32 mouse cellular contexts compared by ENCODE assay signal in genomic region chr1:114875791-114876190, GRCm38 (mm10).
"Had no signal": no experiment of that assay in that cellular context is flagged by ENCODE, and none has a peak within 500 bp of the region (broad histone marks: within the 10 kb centered on the region; RNA-seq: fewer than 3 reads in every experiment).

No protein-coding gene starts in this region.

- DNase-seq: left cerebral cortex, postnatal 4 days; liver; liver, embryonic 13.5 days; lung, adult 18-20 months; lung, adult 2 months; lung, embryonic 14.5 days; lung, postnatal 10 days; lung, postnatal 14 days; lung, postnatal 36 days; lung, postnatal 4 days; midbrain, embryonic 14.5 days had no signal

- H3K4me2 ChIP-seq: limb, embryonic 12.5 days; limb, embryonic 13.5 days; limb, embryonic 15.5 days; liver, embryonic 11.5 days; liver, embryonic 12.5 days; liver, embryonic 13.5 days; liver, embryonic 15.5 days; lung, embryonic 14.5 days; lung, embryonic 15.5 days; midbrain, embryonic 11.5 days; midbrain, embryonic 12.5 days; midbrain, embryonic 13.5 days; midbrain, embryonic 15.5 days; neural tube, embryonic 12.5 days had no signal

- ATAC-seq: liver, embryonic 12.5 days; lung, postnatal 0 days; midbrain, embryonic 13.5 days; midbrain, embryonic 15.5 days; midbrain, embryonic 16.5 days had no signal

- H3K36me3 ChIP-seq: limb, embryonic 10.5 days; limb, embryonic 12.5 days; limb, embryonic 13.5 days; limb, embryonic 15.5 days; liver, embryonic 12.5 days; liver, embryonic 13.5 days; liver, embryonic 15.5 days; lung, embryonic 15.5 days; midbrain, embryonic 10.5 days; midbrain, embryonic 12.5 days; midbrain, embryonic 13.5 days; midbrain, embryonic 15.5 days; neural tube, embryonic 12.5 days had no signal

- H3K27ac ChIP-seq: left cerebral cortex, adult 2 months; limb, embryonic 10.5 days; limb, embryonic 12.5 days; limb, embryonic 13.5 days; limb, embryonic 15.5 days; liver, embryonic 12.5 days; liver, embryonic 13.5 days; liver, embryonic 14.5 days; liver, embryonic 15.5 days; lung, embryonic 15.5 days; macrophage; midbrain, embryonic 10.5 days; midbrain, embryonic 12.5 days; midbrain, embryonic 13.5 days; midbrain, embryonic 15.5 days; neural tube, embryonic 12.5 days had no signal

- H3K9ac ChIP-seq: limb, embryonic 12.5 days; limb, embryonic 13.5 days; limb, embryonic 15.5 days; liver, embryonic 12.5 days; liver, embryonic 13.5 days; liver, embryonic 14.5 days; liver, embryonic 15.5 days; lung, embryonic 14.5 days; lung, embryonic 15.5 days; midbrain, embryonic 12.5 days; midbrain, embryonic 13.5 days; midbrain, embryonic 15.5 days; neural tube, embryonic 12.5 days had no signal

- H3K4me1 ChIP-seq: limb, embryonic 10.5 days; limb, embryonic 12.5 days; limb, embryonic 13.5 days; limb, embryonic 15.5 days; liver, embryonic 12.5 days; liver, embryonic 13.5 days; liver, embryonic 15.5 days; lung, embryonic 15.5 days; megakaryocyte, embryonic 14.5 days; midbrain, embryonic 10.5 days; midbrain, embryonic 12.5 days; midbrain, embryonic 13.5 days; midbrain, embryonic 15.5 days; neural tube, embryonic 12.5 days had no signal

- H3K9me3 ChIP-seq: limb, embryonic 10.5 days; limb, embryonic 12.5 days; limb, embryonic 13.5 days; limb, embryonic 15.5 days; liver, embryonic 12.5 days; liver, embryonic 13.5 days; liver, embryonic 15.5 days; lung, embryonic 15.5 days; midbrain, embryonic 10.5 days; midbrain, embryonic 12.5 days; midbrain, embryonic 13.5 days; midbrain, embryonic 15.5 days; neural tube, embryonic 12.5 days had no signal

- H3K27me3 ChIP-seq: limb, embryonic 12.5 days; limb, embryonic 13.5 days; limb, embryonic 15.5 days; liver, embryonic 12.5 days; liver, embryonic 13.5 days; liver, embryonic 15.5 days; lung, embryonic 15.5 days; megakaryocyte, embryonic 14.5 days; midbrain, embryonic 12.5 days; midbrain, embryonic 13.5 days; midbrain, embryonic 15.5 days; neural tube, embryonic 12.5 days had no signal

- H3K4me3 ChIP-seq: left cerebral cortex, adult 2 months; limb, embryonic 10.5 days; limb, embryonic 12.5 days; limb, embryonic 13.5 days; limb, embryonic 15.5 days; liver, embryonic 12.5 days; liver, embryonic 13.5 days; liver, embryonic 15.5 days; lung, embryonic 15.5 days; megakaryocyte, embryonic 14.5 days; midbrain, embryonic 10.5 days; midbrain, embryonic 12.5 days; midbrain, embryonic 13.5 days; midbrain, embryonic 15.5 days; myocyte; neural tube, embryonic 12.5 days had no signal
